Mouse (Mus musculus) liver (tissue): ENCODE results near the gene Sulf2.
"Not testable (repeated sequence)": the region's sequence is repeated elsewhere in the genome, so short reads cannot be mapped to it uniquely, and the experiment has no call there.

Source experiments
- DNase-seq: peaks from one replicate; pipeline ENCODE4 v3.0.0-alpha.2; 2020; ENCODE audit warnings: mixed read lengths

Gene Sulf2

GRCm38 (mm10) chr2:166155454-166155815, at the start of gene Sulf2:
Gene Sulf2 (minus strand): TSS chr2:166155663.
- peak; percentile 57 for DNase-seq

GRCm38 (mm10) chr2:166204174-166204573, 48.7 kb upstream of the Sulf2 start:
- no peak for DNase-seq

DNA sequence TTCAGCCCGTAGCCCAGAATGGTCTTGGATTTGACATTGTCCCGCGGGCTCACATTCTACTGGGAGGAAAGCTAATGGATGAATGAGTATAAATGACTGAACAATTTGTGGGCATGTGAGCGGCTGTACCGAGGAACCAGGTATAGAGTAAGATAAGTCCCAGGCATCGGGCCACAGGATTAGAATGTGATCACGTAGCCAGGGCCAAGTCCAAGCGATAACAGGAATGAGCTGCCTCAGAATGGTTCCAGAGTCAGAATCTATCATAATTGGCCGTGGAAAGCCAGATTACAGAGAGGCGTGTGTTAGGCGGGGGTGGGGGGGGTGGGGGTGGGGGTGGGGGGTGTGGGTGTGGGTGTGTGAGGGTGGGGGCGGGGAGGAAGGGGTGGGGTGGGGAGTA, 48.2 kb upstream of the Sulf2 start:
- no peak for DNase-seq

- DNase-seq: no peak
Observed at GRCm38 (mm10) chr2:166197964-166198363, 42.5 kb upstream of the Sulf2 start.

- DNase-seq: no peak
Observed at GRCm38 (mm10) chr2:166197064-166197463, 41.6 kb upstream of the Sulf2 start.

GRCm38 (mm10) chr2:166196080-166196786, 40.8 kb upstream of the Sulf2 start:
- no peak for DNase-seq

- DNase-seq: no peak
Observed at GRCm38 (mm10) chr2:166195041-166195440, 39.6 kb upstream of the Sulf2 start.

DNA sequence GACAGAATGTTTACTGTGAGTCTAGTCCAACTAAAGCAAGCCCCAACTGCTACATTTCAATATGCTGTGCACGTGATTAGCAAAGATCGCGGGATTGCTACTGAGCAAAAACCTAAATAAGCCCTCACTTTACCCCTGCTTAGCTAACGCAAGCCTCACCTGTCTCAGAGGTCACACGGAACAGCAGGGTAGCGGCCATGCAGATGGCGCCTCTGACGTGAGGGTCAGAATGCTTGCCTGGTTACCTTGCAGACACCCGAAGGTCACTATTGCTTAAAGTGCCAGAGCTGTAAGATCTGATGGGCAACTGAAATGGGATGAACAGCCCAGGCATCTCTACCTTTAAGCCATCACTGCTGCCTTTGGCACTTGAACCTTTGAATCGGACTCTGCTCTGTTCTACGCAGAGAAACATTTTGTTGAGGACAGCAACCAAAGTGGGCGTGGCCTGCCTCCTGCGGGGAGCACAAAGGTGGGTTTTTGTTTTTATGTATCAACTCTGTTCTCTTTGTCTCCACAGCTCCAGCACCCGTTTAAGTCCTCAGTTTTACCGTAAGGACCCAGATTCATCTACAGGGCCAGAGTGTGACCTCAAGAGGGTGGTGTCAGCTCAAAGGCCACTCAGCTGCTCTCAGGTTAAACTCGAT, 38.8 kb upstream of the Sulf2 start:
- no peak for DNase-seq

DNA sequence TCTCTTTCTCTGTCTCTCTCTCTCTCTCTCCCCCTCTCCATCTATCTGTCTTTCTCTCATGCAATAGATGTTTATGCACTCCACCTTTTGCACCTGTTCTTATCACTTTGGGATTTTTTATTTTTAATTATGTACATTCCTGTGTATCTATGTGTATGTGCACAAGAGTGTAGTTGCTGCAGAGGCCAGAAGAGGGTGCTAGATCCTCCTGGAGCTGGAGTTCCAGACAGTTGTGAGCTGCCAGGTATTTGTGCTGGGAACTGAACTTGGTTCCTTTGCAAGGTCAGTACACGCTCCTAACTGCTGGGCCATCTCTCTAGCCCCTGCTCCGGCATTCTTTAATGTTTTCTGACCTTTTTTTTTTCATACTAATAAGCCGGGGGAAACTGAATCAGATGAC, 38.0 kb upstream of the Sulf2 start:
- no peak for DNase-seq

GRCm38 (mm10) chr2:166190816-166191215, 35.4 kb upstream of the Sulf2 start:
- DNase-seq: no peak

DNA sequence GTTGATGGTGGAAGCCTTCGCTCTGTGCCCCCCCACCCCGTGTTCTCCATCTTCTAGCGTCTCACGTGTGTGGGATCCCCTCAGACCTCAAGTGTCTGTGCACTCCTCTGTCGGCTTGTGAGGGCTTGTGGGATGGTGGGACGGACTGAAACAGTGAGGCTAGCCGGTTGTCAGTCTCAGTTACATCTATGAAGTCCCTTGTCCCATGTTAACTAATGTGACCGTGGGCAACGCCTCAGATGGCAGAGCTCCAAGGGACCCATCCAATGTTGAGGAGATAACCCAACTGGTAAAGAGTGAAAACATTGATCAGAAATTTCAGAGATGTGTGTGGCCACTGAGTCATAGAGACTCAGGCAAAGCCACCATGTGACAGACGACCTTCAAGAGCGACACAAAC, 33.7 kb upstream of the Sulf2 start:
- no peak for DNase-seq

GRCm38 (mm10) chr2:166187874-166188453, 32.5 kb upstream of the Sulf2 start:
- DNase-seq: not testable (repeated sequence)

DNA sequence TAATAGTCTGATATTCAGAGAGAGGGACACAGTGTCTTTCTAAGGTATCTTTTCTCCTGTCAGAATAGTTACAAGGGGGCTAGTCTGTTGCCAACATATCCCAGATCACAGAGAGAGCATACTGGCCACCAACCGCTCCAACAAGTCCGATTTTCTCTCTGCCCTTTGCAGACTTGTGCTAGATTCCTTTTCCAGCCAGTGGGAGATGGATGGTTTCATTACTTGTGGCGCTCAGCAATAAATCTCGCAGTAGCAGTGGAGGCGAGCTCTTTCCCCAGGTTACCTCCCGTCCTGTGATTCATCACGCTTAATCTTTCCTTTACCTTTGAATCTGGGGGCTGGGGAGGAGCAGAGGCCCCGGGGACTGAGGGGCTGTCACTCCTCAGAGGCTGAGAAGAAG, 31.9 kb upstream of the Sulf2 start:
- not testable (repeated sequence) for DNase-seq

GRCm38 (mm10) chr2:166186244-166186948, 30.9 kb upstream of the Sulf2 start:
- DNase-seq: no peak

GRCm38 (mm10) chr2:166185768-166186167, 30.3 kb upstream of the Sulf2 start:
- no peak for DNase-seq

- no peak for DNase-seq
Observed at GRCm38 (mm10) chr2:166184417-166184816, 29.0 kb upstream of the Sulf2 start.

- no peak for DNase-seq
Observed at GRCm38 (mm10) chr2:166182009-166182685, 26.7 kb upstream of the Sulf2 start.

- peak; percentile 40 for DNase-seq
Observed at GRCm38 (mm10) chr2:166180744-166181508, 25.5 kb upstream of the Sulf2 start.

DNA sequence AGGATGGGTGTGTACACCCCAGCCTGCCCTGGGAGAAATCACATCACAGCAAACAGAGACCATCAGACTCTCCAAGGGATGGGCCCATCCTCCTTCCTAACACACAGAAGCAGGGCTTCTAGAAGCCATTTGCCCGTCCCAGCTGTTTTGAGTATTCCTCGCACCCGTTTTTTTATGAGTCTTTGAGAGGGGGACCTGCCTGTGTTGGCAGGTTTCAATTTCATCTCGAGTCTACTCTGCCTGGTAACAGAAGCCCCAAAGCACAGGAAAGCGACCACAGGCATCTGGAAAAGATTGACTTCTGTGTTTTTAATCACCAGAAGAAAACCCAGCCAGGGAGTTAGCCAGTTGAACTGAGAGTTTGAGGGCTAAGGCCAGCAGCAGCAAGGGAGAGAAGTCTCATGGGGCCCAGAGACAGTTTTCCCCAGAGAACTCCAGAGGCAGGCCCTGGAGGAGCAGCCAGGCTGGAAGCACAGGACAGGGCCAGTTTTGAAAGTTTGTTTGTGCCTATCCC, 24.7 kb upstream of the Sulf2 start:
- DNase-seq: no peak

DNA sequence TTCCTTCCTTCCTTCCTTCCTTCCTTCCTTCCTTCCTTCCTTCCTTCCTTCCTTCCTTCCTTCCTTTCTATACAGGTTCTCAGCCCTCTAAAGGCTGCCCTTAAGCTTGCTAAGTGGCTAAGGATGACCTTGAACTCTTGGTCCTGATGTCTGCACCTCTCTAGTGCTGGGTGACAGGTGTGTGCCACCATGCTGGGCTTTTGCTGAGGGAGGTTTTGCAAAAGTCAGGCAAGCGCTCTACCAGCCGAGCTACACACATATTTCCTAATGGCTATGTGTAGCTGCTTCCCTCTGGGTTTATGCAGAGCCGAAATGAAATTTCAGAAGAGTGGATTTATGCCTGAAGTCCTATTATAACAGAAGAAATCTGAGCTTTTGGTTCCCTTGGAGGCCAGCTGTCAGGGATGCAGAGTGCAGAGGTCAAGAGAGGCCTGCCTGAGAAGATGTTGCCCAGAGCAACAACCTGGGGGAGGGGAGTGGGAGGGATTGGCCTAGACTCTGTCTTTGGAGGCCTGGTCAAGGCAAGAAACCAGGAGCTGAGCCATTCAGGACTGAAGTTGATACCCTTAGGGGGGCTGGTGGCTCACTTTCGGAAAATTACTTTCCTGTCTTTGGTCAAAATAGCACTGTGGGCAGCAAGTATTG, 24.1 kb upstream of the Sulf2 start:
- no peak for DNase-seq

GRCm38 (mm10) chr2:166175552-166176136, 20.2 kb upstream of the Sulf2 start:
- no peak for DNase-seq
